Mouse (Mus musculus): ENCODE measurements around the gene Ovol3.

- TF ChIP-seq CTCF (conservative IDR thresholded peaks at IDR 0.05; ENCODE audit: insufficient read depth, insufficient read length, low read depth, low read length) (no peak), POLR2A (IDR thresholded peaks at IDR 0.05; ENCODE audit: low read depth, low read length) (peak; percentile 68)
These were observed 40.6 kb downstream of the Ovol3 start for GRCm38 (mm10) chr7:30194884-30195283.

All from kidney, adult 2 months (tissue).